Mouse (Mus musculus) limb, embryonic 15.5 days (tissue): Measurements from ENCODE around the gene Nup93. TPM values are rescaled to one million over a fixed set of nuclear protein-coding genes. Genes with fewer than 3 reads are reported as not detected.

ENCODE experiments used
- ATAC-seq: fragments of 200-750 bp; cut with Nextera tagmentation; 2 replicates; pipeline ENCODE4 v1.8.0; 2017; ENCODE audit warnings: low read depth, moderate TSS enrichment; ENCODE audit not compliant: insufficient number of reproducible peaks, low FRiP score, low TSS enrichment
- H3K27ac ChIP-seq: fragments of 300-500 bp; sonication (generic); 2 replicates; pipeline ENCODE4 v1.5.1; 2015; ENCODE audit warnings: moderate library complexity, mild to moderate bottlenecking, inconsistent platforms
- H3K27me3 ChIP-seq: fragments of 300-500 bp; sonication (generic); 2 replicates; pipeline ENCODE4 v1.6.1; 2015; ENCODE audit warnings: inconsistent platforms
- H3K36me3 ChIP-seq: fragments of 300-500 bp; sonication (generic); 2 replicates; pipeline ENCODE4 v1.6.1; 2015; ENCODE audit warnings: inconsistent platforms
- H3K4me1 ChIP-seq: fragments of 300-500 bp; sonication (generic); 2 replicates; pipeline ENCODE4 v1.6.1; 2015; ENCODE audit warnings: inconsistent platforms
- H3K4me2 ChIP-seq: fragments of 300-500 bp; sonication (generic); 2 replicates; pipeline ENCODE4 v1.6.1; 2015; ENCODE audit warnings: mild to moderate bottlenecking, inconsistent platforms
- H3K4me3 ChIP-seq: fragments of 300-500 bp; sonication (generic); 2 replicates; pipeline ENCODE4 v1.5.1; 2015; ENCODE audit warnings: mild to moderate bottlenecking, inconsistent platforms
- H3K9ac ChIP-seq: fragments of 300-500 bp; sonication (generic); 2 replicates; pipeline ENCODE4 v1.6.1; 2015; ENCODE audit warnings: inconsistent platforms
- H3K9me3 ChIP-seq: fragments of 300-500 bp; sonication (generic); 2 replicates; pipeline ENCODE4 v1.6.1; 2016; ENCODE audit warnings: inconsistent platforms
- WGBS: fragments of 180-500 bp; shearing (Covaris S2); methylation state at CpG from one replicate; pipeline ENCODE4 v1.1.7; 2015; 5-methylcytosine and 5-hydroxymethylcytosine counted together
- polyA plus RNA-seq: library from polyadenylated mRNA; unstranded; fragments of >200 nt; fragmentation: Nextera tagmentation; extraction: Ambion mirVana; gene quantifications from 2 replicates; pipeline ENCODE4 v1.2.1, GENCODE M21; 2015

Gene Nup93
- polyA plus RNA-seq, 1 experiment from 2014 or later = 63.0 TPM

DNA sequence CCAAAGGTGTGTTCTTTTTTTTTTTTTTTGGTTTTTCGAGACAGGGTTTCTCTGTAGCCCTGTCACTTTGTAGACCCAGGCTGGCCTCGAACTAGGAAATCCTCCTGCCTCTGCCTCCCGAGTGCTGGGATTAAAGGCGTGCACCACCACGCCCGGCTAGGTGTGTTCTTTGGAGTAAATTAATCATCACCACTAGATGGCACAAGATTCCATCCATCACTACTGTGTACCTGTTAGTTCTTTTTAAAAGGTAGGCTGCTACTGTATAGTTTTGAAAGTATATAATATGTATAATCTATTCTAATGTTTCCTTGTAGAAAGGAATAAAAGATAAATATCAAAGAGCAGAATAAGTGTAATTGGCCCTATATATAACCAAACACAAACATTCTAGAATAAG, 63.9 kb downstream of the Nup93 start:
- no peak for ATAC-seq

GRCm38 (mm10) chr8:94280001-94280613, 65.7 kb downstream of the Nup93 start:
- no peak for ATAC-seq
- H3K27me3 ChIP-seq = no peaks in the 10 kb centered on the region
- no peak overlapping the region for H3K27ac ChIP-seq
- H3K9me3 ChIP-seq = no peaks in the 10 kb centered on the region
- no peaks in the 10 kb centered on the region for H3K4me1 ChIP-seq
- H3K36me3 ChIP-seq = no peaks in the 10 kb centered on the region
- 64% methylated on average over 5 of the region's 5 CpGs for WGBS
- H3K9ac ChIP-seq = no peak overlapping the region
- H3K4me2 ChIP-seq = no peak overlapping the region
- no peak overlapping the region for H3K4me3 ChIP-seq

More for the DNA sequence above, 63.9 kb downstream of the Nup93 start:
- 83% methylated on average over 6 of the region's 6 CpGs for WGBS
- Histone ChIP-seq H3K4me1 (no peaks in the 10 kb centered on the region), H3K27me3 (no peaks in the 10 kb centered on the region), H3K9ac (no peak overlapping the region), H3K27ac (no peak overlapping the region), H3K4me2 (no peak overlapping the region), H3K4me3 (no peak overlapping the region), H3K36me3 (no peaks in the 10 kb centered on the region), H3K9me3 (no peaks in the 10 kb centered on the region)

GRCm38 (mm10) chr8:94282453-94282985, 68.2 kb downstream of the Nup93 start:
- no peaks in the 10 kb centered on the region for H3K36me3 ChIP-seq
- H3K4me3 ChIP-seq = no peak overlapping the region
- no peak overlapping the region for H3K9ac ChIP-seq
- H3K9me3 ChIP-seq = no peaks in the 10 kb centered on the region
- WGBS = 77% methylated on average over 3 of the region's 3 CpGs
- no peak for ATAC-seq
- no peak overlapping the region for H3K27ac ChIP-seq
- no peak overlapping the region for H3K4me2 ChIP-seq
- no peaks in the 10 kb centered on the region for H3K4me1 ChIP-seq
- no peaks in the 10 kb centered on the region for H3K27me3 ChIP-seq

- Histone ChIP-seq H3K9me3 (no peaks in the 10 kb centered on the region), H3K36me3 (no peaks in the 10 kb centered on the region), H3K27ac (no peak overlapping the region), H3K27me3 (no peaks in the 10 kb centered on the region), H3K4me1 (no peaks in the 10 kb centered on the region), H3K4me2 (no peak overlapping the region), H3K4me3 (no peak overlapping the region), H3K9ac (no peak overlapping the region)
- 89% methylated on average over 7 of the region's 7 CpGs for WGBS
- ATAC-seq = no peak
Measured at GRCm38 (mm10) chr8:94284204-94284603, 69.8 kb downstream of the Nup93 start.

GRCm38 (mm10) chr8:94290606-94291005, 76.2 kb downstream of the Nup93 start:
- Histone ChIP-seq H3K4me2 (no peak overlapping the region), H3K4me1 (0 out of 2 replicates have a peak, but pooled peaks cover 3% of the 10 kb centered on the region), H3K9ac (no peak overlapping the region), H3K27me3 (no peaks in the 10 kb centered on the region), H3K36me3 (peaks cover 18% of the 10 kb centered on the region), H3K9me3 (no peaks in the 10 kb centered on the region), H3K27ac (no peak overlapping the region), H3K4me3 (no peak overlapping the region)
- 78% methylated on average over 5 of the region's 5 CpGs for WGBS
- ATAC-seq = no peak

GRCm38 (mm10) chr8:94292072-94292471, 77.7 kb downstream of the Nup93 start:
- 49% methylated on average over 6 of the region's 6 CpGs for WGBS
- peaks cover 18% of the 10 kb centered on the region for H3K36me3 ChIP-seq
- 0 out of 2 replicates have a peak overlapping the region, but pooled peaks have one; percentile 11 for H3K27ac ChIP-seq
- no peak for ATAC-seq
- no peaks in the 10 kb centered on the region for H3K27me3 ChIP-seq
- H3K9ac ChIP-seq = no peak overlapping the region
- H3K4me3 ChIP-seq = no peak overlapping the region
- H3K4me2 ChIP-seq = no peak overlapping the region
- H3K4me1 ChIP-seq = 0 out of 2 replicates have a peak, but pooled peaks cover 3% of the 10 kb centered on the region
- no peaks in the 10 kb centered on the region for H3K9me3 ChIP-seq

- ATAC-seq = no peak
- WGBS = 91% methylated on average over 8 of the region's 8 CpGs
- no peaks in the 10 kb centered on the region for H3K27me3 ChIP-seq
Measured at GRCm38 (mm10) chr8:94292626-94293025, 78.3 kb downstream of the Nup93 start.

DNA sequence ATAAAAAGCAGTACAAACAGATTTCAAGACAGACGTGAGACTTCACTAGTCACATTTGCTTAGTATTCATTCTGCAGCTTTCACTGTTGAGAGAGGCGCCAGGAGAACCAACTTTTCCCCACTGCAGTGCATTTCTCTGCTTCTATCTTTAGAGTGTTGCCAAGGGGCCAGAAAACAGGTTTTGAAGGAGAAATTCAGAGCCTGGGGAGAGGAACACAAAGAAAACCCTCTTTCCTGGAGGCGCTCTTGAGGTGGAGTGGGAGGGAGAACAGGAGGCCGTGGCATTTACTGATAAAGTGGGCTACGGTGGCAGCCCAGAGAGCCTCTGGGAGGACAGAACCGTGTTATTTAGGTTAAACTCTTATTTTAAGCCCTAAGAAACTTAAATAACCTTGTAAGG, 81.3 kb downstream of the Nup93 start:
- Histone ChIP-seq H3K27me3 (no peaks in the 10 kb centered on the region), H3K4me2 (no peak overlapping the region), H3K36me3 (peaks cover 18% of the 10 kb centered on the region), H3K4me1 (0 out of 2 replicates have a peak, but pooled peaks cover 3% of the 10 kb centered on the region), H3K4me3 (no peak overlapping the region), H3K9ac (no peak overlapping the region), H3K27ac (no peak overlapping the region), H3K9me3 (no peaks in the 10 kb centered on the region)
- WGBS = 76% methylated on average over 6 of the region's 6 CpGs
- no peak for ATAC-seq

More at GRCm38 (mm10) chr8:94292626-94293025, 78.3 kb downstream of the Nup93 start:
- no peak overlapping the region for H3K9ac ChIP-seq
- H3K4me2 ChIP-seq = no peak overlapping the region
- H3K4me1 ChIP-seq = 0 out of 2 replicates have a peak, but pooled peaks cover 3% of the 10 kb centered on the region
- H3K36me3 ChIP-seq = peaks cover 18% of the 10 kb centered on the region
- no peaks in the 10 kb centered on the region for H3K9me3 ChIP-seq
- H3K4me3 ChIP-seq = no peak overlapping the region
- H3K27ac ChIP-seq = no peak overlapping the region

- H3K36me3 ChIP-seq = peaks cover 23% of the 10 kb centered on the region
- H3K4me1 ChIP-seq = 0 out of 2 replicates have a peak, but pooled peaks cover 3% of the 10 kb centered on the region
- no peaks in the 10 kb centered on the region for H3K9me3 ChIP-seq
- H3K4me2 ChIP-seq = no peak overlapping the region
- H3K27ac ChIP-seq = no peak overlapping the region
- no peaks in the 10 kb centered on the region for H3K27me3 ChIP-seq
- H3K9ac ChIP-seq = no peak overlapping the region
- ATAC-seq = no peak
- WGBS = 76% methylated on average over 9 of the region's 9 CpGs
- no peak overlapping the region for H3K4me3 ChIP-seq
Measured at GRCm38 (mm10) chr8:94296312-94296991, 82.1 kb downstream of the Nup93 start.

DNA sequence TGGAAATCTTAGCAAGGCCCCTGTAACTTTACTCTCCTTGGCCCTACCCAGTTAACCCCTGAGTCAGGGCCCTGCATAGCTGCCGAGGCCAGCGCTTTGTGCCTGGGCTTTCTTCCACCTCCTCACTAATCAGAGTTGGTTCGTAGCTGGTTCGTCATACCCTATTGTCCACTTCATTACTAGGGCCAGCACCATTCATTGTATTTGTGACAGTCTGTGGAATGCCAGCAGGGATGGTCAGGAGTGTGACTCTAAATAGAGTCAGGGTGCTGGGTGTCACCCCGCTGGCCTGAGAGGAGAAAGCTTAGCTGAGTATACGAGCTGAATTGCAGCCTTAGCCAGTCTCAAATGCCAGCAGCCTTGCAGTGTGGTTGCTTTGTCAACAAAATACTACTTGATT, 82.7 kb downstream of the Nup93 start:
- Histone ChIP-seq H3K4me2 (no peak overlapping the region), H3K36me3 (peaks cover 28% of the 10 kb centered on the region), H3K27me3 (no peaks in the 10 kb centered on the region), H3K4me1 (no peaks in the 10 kb centered on the region), H3K27ac (no peak overlapping the region), H3K4me3 (no peak overlapping the region), H3K9ac (no peak overlapping the region), H3K9me3 (no peaks in the 10 kb centered on the region)
- WGBS = 79% methylated on average over 6 of the region's 6 CpGs
- ATAC-seq = no peak

DNA sequence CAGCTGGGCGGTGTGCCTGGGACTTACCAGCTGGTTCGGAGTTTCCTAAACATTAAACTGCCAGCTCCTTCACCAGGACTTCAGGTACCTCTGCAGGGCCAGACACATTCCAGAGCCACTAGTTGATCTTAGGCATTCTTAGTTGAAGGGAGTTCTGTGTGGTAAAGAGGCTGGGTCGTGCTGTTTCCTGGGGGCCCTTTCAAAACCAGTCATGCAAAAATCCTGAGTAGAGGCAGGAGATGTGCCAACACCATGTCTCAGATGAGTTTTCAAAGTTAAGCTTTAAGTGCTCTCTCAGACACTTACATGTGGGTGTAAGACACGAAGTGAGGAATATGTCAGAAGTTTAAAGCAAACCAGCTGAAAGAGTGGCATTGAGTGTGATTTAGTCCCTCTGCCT, 86.4 kb downstream of the Nup93 start:
- no peak overlapping the region for H3K27ac ChIP-seq
- no peaks in the 10 kb centered on the region for H3K4me1 ChIP-seq
- H3K4me3 ChIP-seq = no peak overlapping the region
- H3K9ac ChIP-seq = no peak overlapping the region
- H3K9me3 ChIP-seq = no peaks in the 10 kb centered on the region
- no peak overlapping the region for H3K4me2 ChIP-seq
- peaks cover 43% of the 10 kb centered on the region for H3K36me3 ChIP-seq
- no peak for ATAC-seq
- no peaks in the 10 kb centered on the region for H3K27me3 ChIP-seq
- WGBS = 70% methylated on average over 4 of the region's 4 CpGs

DNA sequence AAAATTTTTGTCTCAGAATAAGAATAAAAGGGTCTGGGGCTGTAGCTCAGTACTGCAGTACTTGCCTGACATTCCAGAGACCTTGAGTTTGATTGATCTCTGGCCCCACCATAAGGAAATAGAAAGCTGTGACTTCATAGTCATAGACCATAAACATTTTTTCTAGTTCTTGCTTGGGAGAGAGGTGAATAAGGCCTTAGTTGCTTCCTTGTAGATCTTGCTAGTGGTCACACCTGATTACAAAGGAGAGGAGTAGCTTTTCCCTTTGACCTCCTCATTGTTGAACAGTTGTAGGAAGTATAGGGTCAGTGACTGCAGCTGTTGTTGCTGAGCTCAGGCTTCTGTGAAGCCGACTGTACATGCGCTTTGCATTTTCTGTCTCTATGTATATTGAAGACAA, 90.0 kb downstream of the Nup93 start:
- Histone ChIP-seq H3K4me3 (no peak overlapping the region), H3K4me2 (no peak overlapping the region), H3K9me3 (no peaks in the 10 kb centered on the region), H3K27ac (no peak overlapping the region), H3K9ac (no peak overlapping the region), H3K36me3 (peaks cover 71% of the 10 kb centered on the region), H3K27me3 (no peaks in the 10 kb centered on the region), H3K4me1 (no peaks in the 10 kb centered on the region)
- ATAC-seq = no peak
- WGBS = 92% methylated on average over 2 of the region's 2 CpGs
